Mouse (Mus musculus): Measurements from ENCODE around the gene Ifnar2. TPM values are rescaled to one million over a fixed set of nuclear protein-coding genes. Genes with fewer than 3 reads are reported as not detected.
A peak's percentile ranks its signal among the peaks of the same experiment; 100 is the strongest.

Ifnar2 gene
- polyA plus RNA-seq, 1 experiment from 2014 or later, result 41.1 TPM

DNA sequence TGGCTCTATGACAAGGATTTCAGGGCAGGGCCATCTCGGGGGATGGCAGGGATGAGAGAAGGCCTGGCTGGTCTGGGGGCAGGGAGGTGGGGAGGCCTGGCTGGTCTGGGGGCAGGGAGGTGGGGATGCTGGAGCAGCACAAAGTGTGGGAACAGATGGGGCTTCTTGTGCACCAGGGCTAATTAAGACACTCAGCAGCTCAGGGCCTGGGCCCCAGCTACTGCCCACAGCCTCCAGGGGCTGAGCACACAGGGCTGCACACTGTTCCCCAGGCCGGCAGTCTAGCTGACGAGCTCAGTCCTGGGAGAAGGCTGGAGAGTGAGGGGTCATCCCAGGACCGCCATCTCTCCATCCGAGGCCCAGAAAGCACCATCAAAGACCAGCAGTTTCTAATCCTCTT lies 35.1 kb upstream of the Ifnar2 start:
- DNase-seq (ENCODE audit: low spot score) (no peak), ATAC-seq (replicated peaks; ENCODE audit: low FRiP score, low TSS enrichment, low read depth) (no peak)
- Histone ChIP-seq H3K27ac (ENCODE audit: low read depth) (no peak overlapping the region), H3K27me3 (replicated peaks; ENCODE audit: control insufficient read depth, insufficient read depth, low read length) (no peaks in the 10 kb centered on the region), H3K4me1 (replicated peaks; ENCODE audit: control insufficient read depth, insufficient read depth, low read length) (no peaks in the 10 kb centered on the region), H3K4me2 (ENCODE audit: low read length) (no peak overlapping the region), H3K9me3 (ENCODE audit: control insufficient read depth, low read length) (no peaks in the 10 kb centered on the region), H3K9ac (ENCODE audit: low read length) (no peak overlapping the region), H3K4me3 (ENCODE audit: low read depth, low read length) (no peak overlapping the region), H3K36me3 (ENCODE audit: control insufficient read depth, insufficient read depth, low read length) (no peaks in the 10 kb centered on the region)
- WGBS, result 67% methylated on average over 5 of the region's 5 CpGs

DNA sequence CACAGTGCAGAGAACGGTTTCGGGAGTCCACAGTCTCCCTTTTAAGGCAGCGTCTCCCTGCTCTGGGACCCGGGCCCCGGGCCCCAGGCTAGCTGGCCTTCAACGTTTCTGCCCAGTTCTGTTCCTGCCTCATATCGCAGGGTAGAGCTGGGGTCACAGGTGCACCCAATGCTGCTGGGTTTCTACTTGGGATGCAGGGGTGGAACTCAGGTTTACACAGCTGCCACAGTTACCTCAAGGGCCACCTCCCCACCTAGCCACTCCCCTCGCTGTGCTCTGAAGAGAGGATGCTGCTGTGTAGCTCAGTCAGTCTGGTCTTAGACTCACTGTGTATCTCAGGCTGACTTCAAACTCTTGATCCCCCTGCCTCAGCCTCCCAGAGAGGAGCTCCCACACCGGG lies 26.1 kb upstream of the Ifnar2 start:
- no peaks in the 10 kb centered on the region for H3K9me3 ChIP-seq (ENCODE audit: control insufficient read depth, low read length)
- ATAC-seq (replicated peaks; ENCODE audit: low FRiP score, low TSS enrichment, low read depth) (no peak), DNase-seq (ENCODE audit: low spot score) (no peak)
- no peaks in the 10 kb centered on the region for H3K36me3 ChIP-seq (ENCODE audit: control insufficient read depth, insufficient read depth, low read length)
- no peak overlapping the region for H3K27ac ChIP-seq (ENCODE audit: low read depth)
- H3K9ac ChIP-seq (ENCODE audit: low read length), result no peak overlapping the region
- no peak overlapping the region for H3K4me3 ChIP-seq (ENCODE audit: low read depth, low read length)
- H3K4me2 ChIP-seq (ENCODE audit: low read length), result no peak overlapping the region
- WGBS, result 70% methylated on average over 9 of the region's 9 CpGs
- H3K4me1 ChIP-seq (replicated peaks; ENCODE audit: control insufficient read depth, insufficient read depth, low read length), result no peaks in the 10 kb centered on the region
- H3K27me3 ChIP-seq (replicated peaks; ENCODE audit: control insufficient read depth, insufficient read depth, low read length), result peaks cover 12% of the 10 kb centered on the region

DNA sequence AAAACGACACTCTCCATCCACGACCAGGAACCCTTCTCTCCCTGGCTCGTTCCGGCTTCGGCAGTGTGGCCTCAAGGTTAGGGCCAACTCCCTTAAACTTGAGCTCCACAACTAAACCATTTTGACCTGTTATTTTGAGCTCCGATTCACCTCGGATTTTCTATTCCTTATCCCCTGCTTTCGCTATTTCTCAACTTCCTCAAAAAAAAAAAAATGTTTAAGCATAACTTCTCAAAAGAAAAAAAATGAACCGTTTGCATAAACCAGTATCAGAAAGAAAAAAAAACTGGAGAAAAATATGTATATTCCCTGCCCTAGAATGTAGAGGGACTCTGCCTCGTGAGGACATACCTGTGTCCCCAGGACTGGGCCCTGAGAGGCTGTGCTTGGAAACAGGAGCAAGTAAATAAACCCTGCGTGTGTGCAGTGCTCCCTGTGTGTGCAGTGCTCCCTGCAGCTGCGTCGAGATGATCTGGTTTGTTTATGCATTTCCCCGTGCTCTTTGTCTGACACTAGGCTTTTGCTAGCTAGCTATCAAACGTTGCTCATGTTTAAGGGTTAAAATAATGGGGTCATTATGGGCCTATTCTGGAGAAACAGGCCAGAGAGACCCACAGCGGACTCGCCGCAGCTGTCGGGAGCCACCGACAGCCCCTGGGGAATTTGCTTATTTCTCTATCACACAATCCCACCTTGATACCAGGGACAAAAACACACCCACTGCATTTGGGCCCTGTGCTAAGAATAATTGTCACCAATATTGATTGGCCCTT lies 24.9 kb upstream of the Ifnar2 start:
- Histone ChIP-seq H3K36me3 (ENCODE audit: control insufficient read depth, insufficient read depth, low read length) (no peaks in the 10 kb centered on the region), H3K4me3 (ENCODE audit: low read depth, low read length) (no peak overlapping the region), H3K27ac (ENCODE audit: low read depth) (no peak overlapping the region), H3K4me1 (replicated peaks; ENCODE audit: control insufficient read depth, insufficient read depth, low read length) (no peaks in the 10 kb centered on the region), H3K4me2 (ENCODE audit: low read length) (no peak overlapping the region), H3K9me3 (ENCODE audit: control insufficient read depth, low read length) (no peaks in the 10 kb centered on the region), H3K9ac (ENCODE audit: low read length) (no peak overlapping the region), H3K27me3 (replicated peaks; ENCODE audit: control insufficient read depth, insufficient read depth, low read length) (peaks cover 13% of the 10 kb centered on the region)
- no peak for DNase-seq (ENCODE audit: low spot score)
- ATAC-seq (replicated peaks; ENCODE audit: low FRiP score, low TSS enrichment, low read depth), result no peak
- 60% methylated on average over 20 of the region's 20 CpGs for WGBS

DNA sequence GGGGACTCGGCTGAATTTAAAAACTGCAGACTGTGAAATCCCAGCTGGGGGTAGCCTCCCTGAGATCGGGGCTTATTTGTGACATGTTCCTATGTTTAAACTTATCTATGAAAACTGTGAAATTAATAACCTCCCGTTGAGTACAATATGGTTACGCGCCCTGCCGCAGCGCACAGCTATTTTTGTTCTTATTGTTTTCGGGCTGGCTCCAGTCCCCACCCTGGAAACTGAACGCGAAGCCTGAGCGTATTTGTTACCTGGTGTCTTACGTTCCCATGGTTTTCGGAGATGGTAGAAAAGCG lies 24.4 kb upstream of the Ifnar2 start:
- no peaks in the 10 kb centered on the region for H3K36me3 ChIP-seq (ENCODE audit: control insufficient read depth, insufficient read depth, low read length)
- ATAC-seq (replicated peaks; ENCODE audit: low FRiP score, low TSS enrichment, low read depth) (no peak), DNase-seq (ENCODE audit: low spot score) (no peak)
- H3K9me3 ChIP-seq (ENCODE audit: control insufficient read depth, low read length), result no peaks in the 10 kb centered on the region
- no peak overlapping the region for H3K4me3 ChIP-seq (ENCODE audit: low read depth, low read length)
- no peak overlapping the region for H3K4me2 ChIP-seq (ENCODE audit: low read length)
- peaks cover 16% of the 10 kb centered on the region for H3K27me3 ChIP-seq (replicated peaks; ENCODE audit: control insufficient read depth, insufficient read depth, low read length)
- WGBS, result 76% methylated on average over 14 of the region's 14 CpGs
- H3K27ac ChIP-seq (ENCODE audit: low read depth), result no peak overlapping the region
- no peak overlapping the region for H3K9ac ChIP-seq (ENCODE audit: low read length)
- H3K4me1 ChIP-seq (replicated peaks; ENCODE audit: control insufficient read depth, insufficient read depth, low read length), result no peaks in the 10 kb centered on the region

GRCm38 (mm10) chr16:91348588-91349330 lies 23.8 kb upstream of the Ifnar2 start:
- DNase-seq (ENCODE audit: low spot score) (no peak), ATAC-seq (replicated peaks; ENCODE audit: low FRiP score, low TSS enrichment, low read depth) (no peak)
- 71% methylated on average over 28 of the region's 28 CpGs for WGBS
- Histone ChIP-seq H3K36me3 (ENCODE audit: control insufficient read depth, insufficient read depth, low read length) (no peaks in the 10 kb centered on the region), H3K4me1 (replicated peaks; ENCODE audit: control insufficient read depth, insufficient read depth, low read length) (no peaks in the 10 kb centered on the region), H3K4me2 (ENCODE audit: low read length) (no peak overlapping the region), H3K27ac (ENCODE audit: low read depth) (no peak overlapping the region), H3K9ac (ENCODE audit: low read length) (no peak overlapping the region), H3K4me3 (ENCODE audit: low read depth, low read length) (no peak overlapping the region), H3K9me3 (ENCODE audit: control insufficient read depth, low read length) (no peaks in the 10 kb centered on the region), H3K27me3 (replicated peaks; ENCODE audit: control insufficient read depth, insufficient read depth, low read length) (peaks cover 22% of the 10 kb centered on the region)

- ATAC-seq (replicated peaks; ENCODE audit: low FRiP score, low TSS enrichment, low read depth) (no peak), DNase-seq (ENCODE audit: low spot score) (peak; percentile 90)
- Histone ChIP-seq H3K4me2 (ENCODE audit: low read length) (no peak overlapping the region), H3K27ac (ENCODE audit: low read depth) (no peak overlapping the region), H3K4me1 (replicated peaks; ENCODE audit: control insufficient read depth, insufficient read depth, low read length) (no peaks in the 10 kb centered on the region), H3K27me3 (replicated peaks; ENCODE audit: control insufficient read depth, insufficient read depth, low read length) (peaks cover 31% of the 10 kb centered on the region), H3K9ac (ENCODE audit: low read length) (no peak overlapping the region), H3K9me3 (ENCODE audit: control insufficient read depth, low read length) (no peaks in the 10 kb centered on the region), H3K36me3 (ENCODE audit: control insufficient read depth, insufficient read depth, low read length) (no peaks in the 10 kb centered on the region), H3K4me3 (ENCODE audit: low read depth, low read length) (no peak overlapping the region)
- WGBS, result 3% methylated on average over 7 of the region's 7 CpGs
These were observed 20.5 kb upstream of the Ifnar2 start for GRCm38 (mm10) chr16:91352084-91352562.

DNA sequence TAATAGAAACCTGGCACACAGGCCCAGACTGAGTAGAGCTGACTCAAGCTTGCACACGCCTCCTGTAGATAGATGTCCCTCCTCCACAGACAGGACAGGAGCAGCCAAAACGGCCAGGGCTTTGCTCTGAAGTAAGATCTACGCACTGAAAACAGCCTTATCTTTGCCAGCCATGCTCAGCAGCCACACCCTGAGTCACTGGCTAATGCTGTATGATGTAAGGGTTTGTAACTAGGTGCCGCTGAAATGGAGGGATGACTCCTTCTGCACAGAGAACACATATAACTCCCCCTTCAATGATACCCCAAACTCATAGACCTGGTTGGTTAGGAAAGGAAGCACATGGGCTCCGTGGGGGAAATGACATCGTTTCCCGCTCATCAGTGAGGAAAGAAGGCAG lies 19.8 kb upstream of the Ifnar2 start:
- Histone ChIP-seq H3K27ac (ENCODE audit: low read depth) (no peak overlapping the region), H3K4me1 (replicated peaks; ENCODE audit: control insufficient read depth, insufficient read depth, low read length) (no peaks in the 10 kb centered on the region), H3K4me2 (ENCODE audit: low read length) (no peak overlapping the region), H3K36me3 (ENCODE audit: control insufficient read depth, insufficient read depth, low read length) (no peaks in the 10 kb centered on the region), H3K9ac (ENCODE audit: low read length) (no peak overlapping the region), H3K9me3 (ENCODE audit: control insufficient read depth, low read length) (no peaks in the 10 kb centered on the region), H3K27me3 (replicated peaks; ENCODE audit: control insufficient read depth, insufficient read depth, low read length) (peaks cover 32% of the 10 kb centered on the region), H3K4me3 (ENCODE audit: low read depth, low read length) (no peak overlapping the region)
- DNase-seq (ENCODE audit: low spot score) (no peak), ATAC-seq (replicated peaks; ENCODE audit: low FRiP score, low TSS enrichment, low read depth) (no peak)
- 60% methylated on average over 7 of the region's 7 CpGs for WGBS

- WGBS, result 84% methylated on average over 6 of the region's 6 CpGs
- Histone ChIP-seq H3K4me1 (replicated peaks; ENCODE audit: control insufficient read depth, insufficient read depth, low read length) (no peaks in the 10 kb centered on the region), H3K9ac (ENCODE audit: low read length) (no peak overlapping the region), H3K9me3 (ENCODE audit: control insufficient read depth, low read length) (no peaks in the 10 kb centered on the region), H3K36me3 (ENCODE audit: control insufficient read depth, insufficient read depth, low read length) (no peaks in the 10 kb centered on the region), H3K4me2 (ENCODE audit: low read length) (no peak overlapping the region), H3K4me3 (ENCODE audit: low read depth, low read length) (no peak overlapping the region), H3K27ac (ENCODE audit: low read depth) (no peak overlapping the region), H3K27me3 (replicated peaks; ENCODE audit: control insufficient read depth, insufficient read depth, low read length) (peaks cover 32% of the 10 kb centered on the region)
- ATAC-seq (replicated peaks; ENCODE audit: low FRiP score, low TSS enrichment, low read depth) (no peak), DNase-seq (ENCODE audit: low spot score) (no peak)
These were observed 19.4 kb upstream of the Ifnar2 start for GRCm38 (mm10) chr16:91353177-91353576.

GRCm38 (mm10) chr16:91353638-91354037 lies 18.9 kb upstream of the Ifnar2 start:
- Histone ChIP-seq H3K4me3 (ENCODE audit: low read depth, low read length) (no peak overlapping the region), H3K36me3 (ENCODE audit: control insufficient read depth, insufficient read depth, low read length) (no peaks in the 10 kb centered on the region), H3K4me2 (ENCODE audit: low read length) (no peak overlapping the region), H3K4me1 (replicated peaks; ENCODE audit: control insufficient read depth, insufficient read depth, low read length) (no peaks in the 10 kb centered on the region), H3K9ac (ENCODE audit: low read length) (no peak overlapping the region), H3K9me3 (ENCODE audit: control insufficient read depth, low read length) (no peaks in the 10 kb centered on the region), H3K27me3 (replicated peaks; ENCODE audit: control insufficient read depth, insufficient read depth, low read length) (peaks cover 32% of the 10 kb centered on the region), H3K27ac (ENCODE audit: low read depth) (no peak overlapping the region)
- DNase-seq (ENCODE audit: low spot score) (no peak), ATAC-seq (replicated peaks; ENCODE audit: low FRiP score, low TSS enrichment, low read depth) (no peak)
- WGBS, result 80% methylated on average over 5 of the region's 5 CpGs

All from intestine, embryonic 14.5 days (tissue).